Mouse (Mus musculus) kidney, postnatal 4 days (tissue): ENCODE measurements at regions not wholly inside any gene's neighbourhood (a gene's known extent, or its start where the extent isn't known, plus 50 kb on each side); places are given as distances from the start of the nearest gene placed in this dataset.
"Not testable (repeated sequence)": the region's sequence is repeated elsewhere in the genome, so short reads cannot be mapped to it uniquely, and the experiment has no call there.

Experiments used
- DNase-seq, 2 experiments: peaks; one replicate each; pipeline ENCODE4 v3.0.0; 2021; ENCODE audit warnings: mixed read lengths in 2 of 2

GRCm38 (mm10) chr16:89718921-89719320 is 147.9 kb upstream of the Krtap11-1 start:
- DNase-seq = no peak

- not testable (repeated sequence) for DNase-seq
Measured at GRCm38 (mm10) chr16:89715716-89716115, 144.7 kb upstream of the Krtap11-1 start.

DNA sequence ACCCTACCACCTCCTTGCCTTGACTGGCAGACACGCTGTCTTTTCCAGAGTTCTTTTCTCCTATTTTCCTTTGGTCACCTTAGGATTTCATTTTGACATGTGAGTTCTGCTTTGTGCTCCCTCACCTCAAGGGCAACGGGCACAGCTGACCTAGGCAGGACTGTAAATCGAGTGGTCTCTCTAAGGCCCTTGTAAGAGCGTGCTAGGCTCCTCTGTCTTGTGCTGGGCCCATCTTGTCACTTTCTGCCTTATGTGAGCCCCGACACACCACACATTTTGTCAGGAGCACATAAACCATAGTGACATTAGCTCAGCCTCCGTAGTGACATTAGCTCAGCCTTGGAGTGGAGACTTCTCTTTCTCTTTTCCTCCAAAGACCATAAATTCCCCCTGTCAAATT is 133.3 kb upstream of the Krtap11-1 start:
- no peak for DNase-seq

GRCm38 (mm10) chr16:89703158-89703557 is 132.2 kb upstream of the Krtap11-1 start:
- no peak for DNase-seq

GRCm38 (mm10) chr16:89702406-89702805 is 131.4 kb upstream of the Krtap11-1 start:
- no peak for DNase-seq

GRCm38 (mm10) chr16:89701741-89702140 is 130.8 kb upstream of the Krtap11-1 start:
- DNase-seq = no peak

DNA sequence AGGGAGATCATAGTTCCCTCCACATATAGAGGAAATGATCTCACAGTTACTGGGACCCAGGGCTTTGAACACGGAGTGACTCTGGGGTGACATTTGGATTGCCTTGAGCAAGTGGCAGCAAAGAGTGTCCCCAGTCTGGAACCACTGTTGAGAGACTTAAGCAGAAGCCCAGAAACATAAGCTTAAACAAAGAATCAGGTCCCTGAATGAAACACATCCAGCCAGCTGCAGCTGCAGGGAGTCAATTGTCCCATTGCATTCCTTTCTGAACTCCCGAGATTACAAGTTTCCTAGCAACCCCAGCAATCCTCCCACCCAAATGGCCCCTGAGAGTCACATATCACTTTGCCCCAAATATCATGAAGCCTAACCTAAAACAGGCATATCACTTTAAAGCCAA is 128.7 kb upstream of the Krtap11-1 start:
- peak; percentile 15 to 40 for DNase-seq

DNA sequence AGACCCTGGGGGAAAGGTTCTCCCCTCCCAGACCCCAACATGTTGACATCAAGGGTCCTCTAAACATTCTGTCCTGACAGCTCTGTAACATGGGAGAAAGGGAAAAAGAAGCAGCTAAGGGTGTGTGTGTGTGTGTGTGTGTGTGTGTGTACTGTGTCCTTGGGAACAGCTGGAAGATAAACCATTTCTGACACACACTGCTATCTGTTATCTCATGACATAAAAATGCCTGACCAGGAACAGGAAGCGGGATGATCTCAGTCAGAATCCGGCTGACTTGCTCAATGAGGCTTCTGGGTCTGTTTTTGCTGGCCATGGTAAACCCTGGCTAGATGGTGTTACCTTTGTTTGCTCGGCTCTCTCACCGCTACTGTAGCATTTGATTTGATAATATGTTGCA is 124.8 kb upstream of the Krtap11-1 start:
- DNase-seq = peak; percentile 46 to 64

DNA sequence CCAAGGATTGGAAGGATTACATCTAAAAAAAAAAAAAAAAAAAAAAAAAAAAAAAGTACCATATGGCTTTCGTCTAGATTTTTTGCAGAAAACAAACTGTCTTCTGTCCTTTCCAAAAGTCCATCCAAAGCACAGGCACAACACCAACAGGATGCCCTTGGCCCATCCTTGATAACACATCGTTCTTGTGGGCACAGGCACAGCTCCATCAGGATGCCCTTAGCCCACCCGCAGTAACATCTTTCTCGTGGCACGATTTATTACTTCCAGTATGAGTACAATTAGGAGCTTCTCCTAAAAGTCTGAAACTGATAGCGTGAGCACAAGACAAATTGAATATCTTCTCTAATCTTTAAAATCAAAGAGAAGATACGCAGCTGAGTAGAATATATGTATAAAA is 124.4 kb upstream of the Krtap11-1 start:
- DNase-seq = no peak

- DNase-seq = no peak
Measured at GRCm38 (mm10) chr16:89693321-89693720, 122.3 kb upstream of the Krtap11-1 start.

GRCm38 (mm10) chr16:89679438-89679837 is 108.5 kb upstream of the Krtap11-1 start:
- no peak for DNase-seq

GRCm38 (mm10) chr16:89678446-89679015 is 107.5 kb upstream of the Krtap11-1 start:
- DNase-seq = no peak

DNA sequence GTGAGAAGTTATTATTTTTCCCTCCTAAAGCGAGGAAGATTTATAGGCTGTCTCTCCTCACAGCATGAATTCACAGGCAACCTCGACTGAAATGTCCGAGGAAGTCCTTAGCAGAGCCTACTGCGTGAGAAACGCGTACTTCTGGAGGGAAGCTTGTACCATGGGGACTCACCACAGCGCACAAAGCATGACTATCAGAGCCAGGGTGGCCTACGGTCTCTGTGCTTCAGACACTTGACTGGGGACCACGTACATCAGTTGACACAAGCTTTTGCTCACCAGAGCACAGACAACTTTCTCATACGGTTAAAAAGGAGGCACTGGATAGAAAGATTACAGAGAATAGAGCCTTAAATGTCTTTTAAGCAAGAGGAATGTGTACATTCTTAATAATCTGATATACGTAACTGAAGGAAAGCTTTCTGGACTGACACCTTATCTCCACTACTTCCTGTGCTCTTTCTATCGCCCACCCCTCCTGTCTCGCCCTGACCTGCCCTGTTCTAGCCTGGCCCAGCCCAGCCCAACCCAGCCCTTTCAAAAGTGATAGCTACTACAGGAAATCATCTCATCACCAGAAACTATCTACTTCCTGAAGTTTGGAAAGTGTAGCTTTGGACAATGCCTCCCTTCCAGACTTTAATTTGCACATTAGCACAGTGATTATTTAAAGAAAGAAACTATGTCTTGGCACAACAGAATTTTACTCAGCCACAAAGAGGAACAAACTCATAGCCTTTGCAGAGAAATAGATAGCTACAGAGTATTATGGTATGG is 104.2 kb upstream of the Krtap11-1 start:
- peak in 1 of 2 experiments; percentile 6 for DNase-seq

DNA sequence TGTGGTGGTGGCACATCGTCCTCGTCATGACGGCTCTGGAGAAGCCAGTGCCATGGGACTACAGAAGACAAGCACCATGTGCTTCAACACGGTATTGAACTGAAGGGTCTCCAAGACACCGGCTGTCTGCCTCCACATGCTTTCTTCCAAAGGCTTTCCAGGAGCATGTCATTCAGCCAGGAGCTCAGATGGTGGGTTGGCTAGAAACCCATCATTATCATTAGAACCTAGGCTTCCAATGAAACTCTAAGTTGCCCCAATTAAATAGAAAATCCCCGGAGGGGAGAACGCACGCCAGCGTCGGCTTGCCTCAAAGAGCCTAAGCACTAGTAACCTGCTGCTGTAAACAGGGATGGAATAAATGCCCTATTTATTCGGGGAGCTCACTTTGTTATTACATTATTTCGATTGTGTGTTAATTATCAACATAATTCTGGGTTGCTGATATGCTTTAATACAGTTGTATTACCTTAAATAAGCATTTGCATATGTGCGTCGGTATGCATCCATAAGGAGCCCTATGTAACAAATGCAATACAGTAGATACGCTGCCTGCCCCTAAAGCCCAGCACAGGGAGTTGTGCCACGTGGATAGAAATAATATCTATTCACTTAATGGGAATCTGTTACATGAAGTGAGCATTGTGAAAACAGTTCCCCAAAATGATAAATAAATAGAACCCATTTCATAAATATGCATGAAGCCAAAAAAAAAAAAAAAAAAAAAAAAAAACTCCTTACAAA is 103.3 kb upstream of the Krtap11-1 start:
- DNase-seq = no peak

GRCm38 (mm10) chr16:89671188-89671726 is 100.3 kb upstream of the Krtap11-1 start:
- no peak for DNase-seq

- no peak for DNase-seq
Measured at GRCm38 (mm10) chr16:89660071-89660470, 89.1 kb upstream of the Krtap11-1 start.

DNA sequence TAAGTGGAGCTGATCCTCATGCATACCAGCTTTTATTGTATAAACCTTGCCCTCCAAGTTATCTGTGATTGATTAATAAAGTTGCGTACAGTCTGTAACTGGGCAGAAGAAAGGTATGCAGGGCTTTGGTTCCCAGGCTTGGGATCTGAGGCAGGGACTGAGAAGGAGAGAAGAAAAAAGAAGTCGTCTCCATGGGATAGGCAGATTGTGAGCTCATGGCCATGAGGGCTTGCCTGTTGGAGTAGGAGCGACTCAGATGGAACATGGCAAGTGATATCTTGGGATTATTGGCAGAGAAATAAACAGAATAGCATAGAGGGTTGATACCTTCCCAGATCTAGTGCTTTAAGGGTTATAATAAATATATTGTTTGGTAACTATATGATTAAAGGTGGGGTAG is 85.1 kb upstream of the Krtap11-1 start:
- no peak for DNase-seq

GRCm38 (mm10) chr16:89648651-89649050 is 77.7 kb upstream of the Krtap11-1 start:
- no peak for DNase-seq

DNA sequence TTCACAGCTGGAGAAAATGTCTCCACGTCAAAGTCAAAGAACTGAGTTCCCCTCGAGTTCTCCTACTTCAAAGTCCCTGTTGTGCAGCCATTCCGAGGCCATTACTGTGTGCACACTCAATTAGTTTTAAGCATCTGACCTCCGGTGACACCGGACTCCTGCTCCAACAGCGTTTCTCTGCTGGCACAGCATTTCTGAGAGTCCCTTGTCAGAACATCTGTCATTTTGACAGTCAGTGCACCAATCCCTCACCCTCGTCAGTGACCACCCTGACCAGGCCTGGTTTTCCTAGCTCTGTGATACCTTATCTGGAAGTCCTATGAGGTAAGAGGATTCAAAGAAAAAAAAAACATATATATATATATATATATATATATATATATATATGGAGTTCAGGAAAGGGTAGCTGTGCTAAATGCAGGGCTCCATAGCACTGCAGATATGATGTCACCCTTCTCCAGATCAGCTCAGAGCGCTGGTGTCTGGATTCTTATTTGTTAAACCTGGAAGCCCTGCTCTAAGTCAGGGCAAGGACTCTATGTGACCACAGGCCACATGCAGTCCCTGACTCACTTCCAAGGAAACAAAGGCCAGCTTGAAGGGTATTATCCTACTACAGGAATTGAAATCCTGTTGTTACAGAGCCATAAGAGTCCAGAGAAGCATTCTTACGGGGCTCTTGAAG is 63.1 kb upstream of the Krtap11-1 start:
- DNase-seq = peak; percentile 16 to 27

- DNase-seq = peak in 1 of 2 experiments; percentile 18
Measured at GRCm38 (mm10) chr16:89632114-89632622, 61.2 kb upstream of the Krtap11-1 start.

- peak; percentile 16 to 24 for DNase-seq
Measured at GRCm38 (mm10) chr16:89631396-89632113, 60.6 kb upstream of the Krtap11-1 start.

- no peak for DNase-seq
Measured at GRCm38 (mm10) chr16:89625710-89626109, 54.7 kb upstream of the Krtap11-1 start.
